Mouse (Mus musculus) stomach, embryonic 16.5 days (tissue): ENCODE measurements around the gene Ndst4. TPM values are rescaled to one million over a fixed set of nuclear protein-coding genes. Genes with fewer than 3 reads are reported as not detected.

ENCODE experiments used
- ATAC-seq: fragments of 200-750 bp; cut with Nextera tagmentation; 2 replicates; pipeline ENCODE4 v1.8.0; 2017; ENCODE audit warnings: moderate number of reproducible peaks, moderate TSS enrichment; ENCODE audit not compliant: insufficient read depth, low FRiP score
- H3K27ac ChIP-seq: fragments of 300-500 bp; sonication (generic); 2 replicates; pipeline ENCODE4 v1.5.1; 2014; ENCODE audit warnings: low read length
- H3K27me3 ChIP-seq: fragments of 300-500 bp; sonication (generic); 2 replicates; pipeline ENCODE4 v1.6.1; 2014; ENCODE audit warnings: low read length, control low read depth, mixed read lengths; ENCODE audit not compliant: control insufficient read depth, insufficient read depth
- H3K36me3 ChIP-seq: fragments of 300-500 bp; sonication (generic); 2 replicates; pipeline ENCODE4 v1.6.1; 2014; ENCODE audit warnings: low read length; ENCODE audit not compliant: control insufficient read depth, insufficient read depth
- H3K4me1 ChIP-seq: fragments of 300-500 bp; sonication (generic); 2 replicates; pipeline ENCODE4 v1.6.1; 2014; ENCODE audit warnings: low read length, control low read depth, mixed read lengths; ENCODE audit not compliant: control insufficient read depth, insufficient read depth
- H3K4me2 ChIP-seq: fragments of 300-500 bp; sonication (generic); 2 replicates; pipeline ENCODE4 v1.6.1; 2014; ENCODE audit warnings: low read depth, low read length, mixed read lengths
- H3K4me3 ChIP-seq: fragments of 300-500 bp; sonication (generic); replicated peaks from 2 replicates; pipeline ENCODE4 v1.5.1; 2014; ENCODE audit warnings: mild to moderate bottlenecking, low read length
- H3K9ac ChIP-seq: fragments of 300-500 bp; sonication (generic); 2 replicates; pipeline ENCODE4 v1.6.1; 2014; ENCODE audit warnings: low read length
- H3K9me3 ChIP-seq: fragments of 300-500 bp; sonication (generic); replicated peaks from 2 replicates; pipeline ENCODE4 v1.6.1; 2016; ENCODE audit warnings: low read length, control low read depth; ENCODE audit not compliant: control insufficient read depth
- WGBS: fragments of 180-500 bp; shearing (Covaris S2); extraction: QIAGEN DNeasy Blood & Tissue Kit; methylation state at CpG from one replicate; pipeline ENCODE4 v1.1.7; 2014; 5-methylcytosine and 5-hydroxymethylcytosine counted together
- polyA plus RNA-seq: library from polyadenylated mRNA; unstranded; fragments of >200 nt; fragmentation: Nextera tagmentation; extraction: Ambion mirVana; gene quantifications from 2 replicates; pipeline ENCODE4 v1.2.1, GENCODE M21; 2015

The Ndst4 gene
- polyA plus RNA-seq, 1 experiment from 2014 or later: 0.27 TPM

GRCm38 (mm10) chr3:125687601-125688000 lies 283.7 kb downstream of the Ndst4 start:
- Histone ChIP-seq H3K4me1 (no peaks in the 10 kb centered on the region), H3K4me3 (no peak overlapping the region), H3K4me2 (no peak overlapping the region), H3K9ac (no peak overlapping the region), H3K9me3 (no peaks in the 10 kb centered on the region), H3K27ac (no peak overlapping the region), H3K36me3 (no peaks in the 10 kb centered on the region), H3K27me3 (no peaks in the 10 kb centered on the region)
- no peak for ATAC-seq
- WGBS: 52% methylated on average over 2 of the region's 2 CpGs

DNA sequence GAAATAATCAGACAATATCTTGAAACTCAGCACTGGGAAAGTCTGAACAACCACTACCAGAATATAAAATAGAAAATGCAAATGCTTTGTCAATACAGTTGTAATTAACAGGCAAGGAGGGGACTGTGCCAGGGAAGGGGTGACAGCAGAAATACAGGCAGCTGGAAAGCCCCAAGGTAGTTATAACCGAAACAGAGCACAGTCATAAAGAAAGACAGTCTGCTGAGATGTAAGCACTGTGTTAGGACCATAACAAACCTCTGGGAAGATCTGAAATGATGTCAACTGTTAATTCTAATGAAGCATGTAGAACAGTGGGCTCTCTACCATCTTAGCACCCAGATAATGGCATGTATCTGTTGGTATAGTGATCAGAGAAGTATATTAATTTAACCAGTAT lies 287.1 kb downstream of the Ndst4 start:
- Histone ChIP-seq H3K27me3 (no peaks in the 10 kb centered on the region), H3K9me3 (no peaks in the 10 kb centered on the region), H3K4me2 (no peak overlapping the region), H3K4me3 (no peak overlapping the region), H3K4me1 (no peaks in the 10 kb centered on the region), H3K36me3 (no peaks in the 10 kb centered on the region), H3K9ac (no peak overlapping the region), H3K27ac (no peak overlapping the region)
- ATAC-seq: no peak
- 79% methylated on average over 1 of the region's 1 CpGs for WGBS

GRCm38 (mm10) chr3:125722953-125723352 lies 319.1 kb downstream of the Ndst4 start:
- Histone ChIP-seq H3K9me3 (no peaks in the 10 kb centered on the region), H3K4me2 (no peak overlapping the region), H3K4me1 (no peaks in the 10 kb centered on the region), H3K9ac (no peak overlapping the region), H3K27ac (no peak overlapping the region), H3K36me3 (no peaks in the 10 kb centered on the region), H3K4me3 (no peak overlapping the region), H3K27me3 (no peaks in the 10 kb centered on the region)
- no peak for ATAC-seq
- WGBS: 62% methylated on average over 2 of the region's 2 CpGs

GRCm38 (mm10) chr3:125734945-125735344 lies 331.1 kb downstream of the Ndst4 start:
- Histone ChIP-seq H3K36me3 (no peaks in the 10 kb centered on the region), H3K27ac (no peak overlapping the region), H3K9me3 (no peaks in the 10 kb centered on the region), H3K4me1 (no peaks in the 10 kb centered on the region), H3K9ac (no peak overlapping the region), H3K4me3 (no peak overlapping the region), H3K4me2 (no peak overlapping the region), H3K27me3 (no peaks in the 10 kb centered on the region)
- WGBS: 59% methylated on average over 2 of the region's 2 CpGs
- ATAC-seq: no peak

DNA sequence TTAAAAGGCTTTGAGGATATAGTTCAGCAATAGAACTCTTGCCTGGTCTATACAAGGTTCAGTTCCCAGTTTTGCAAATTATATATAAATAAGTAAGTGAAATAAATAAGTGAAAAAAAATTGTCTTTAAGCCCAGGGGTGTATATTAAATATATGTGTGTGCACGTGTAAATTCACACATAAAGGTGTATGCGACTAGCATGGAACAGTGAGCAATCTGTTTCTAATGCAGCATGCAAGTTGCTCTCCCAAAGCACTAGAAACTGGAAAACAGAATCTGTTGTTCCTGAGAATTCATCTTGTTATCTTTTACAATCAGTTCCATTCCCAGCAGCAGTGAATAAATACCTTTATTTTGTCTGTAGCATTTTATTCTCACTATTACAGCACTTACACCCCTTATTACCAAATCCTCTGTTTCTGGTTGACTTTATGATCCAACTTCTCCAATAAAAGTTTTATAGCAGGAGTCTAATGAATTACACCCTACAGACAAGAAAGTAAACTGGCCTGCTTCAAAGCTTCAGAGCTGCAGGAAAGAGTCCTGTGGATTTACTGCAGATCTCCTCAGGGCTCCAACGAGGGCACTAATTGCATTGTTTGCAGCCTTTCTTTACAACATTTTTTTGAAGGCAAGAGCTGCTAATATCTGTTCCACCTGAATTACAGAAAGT lies 340.7 kb downstream of the Ndst4 start:
- Histone ChIP-seq H3K9me3 (no peaks in the 10 kb centered on the region), H3K4me3 (no peak overlapping the region), H3K4me1 (no peaks in the 10 kb centered on the region), H3K27ac (no peak overlapping the region), H3K4me2 (no peak overlapping the region), H3K27me3 (no peaks in the 10 kb centered on the region), H3K36me3 (no peaks in the 10 kb centered on the region), H3K9ac (no peak overlapping the region)
- 69% methylated on average over 3 of the region's 3 CpGs for WGBS
- ATAC-seq: no peak

DNA sequence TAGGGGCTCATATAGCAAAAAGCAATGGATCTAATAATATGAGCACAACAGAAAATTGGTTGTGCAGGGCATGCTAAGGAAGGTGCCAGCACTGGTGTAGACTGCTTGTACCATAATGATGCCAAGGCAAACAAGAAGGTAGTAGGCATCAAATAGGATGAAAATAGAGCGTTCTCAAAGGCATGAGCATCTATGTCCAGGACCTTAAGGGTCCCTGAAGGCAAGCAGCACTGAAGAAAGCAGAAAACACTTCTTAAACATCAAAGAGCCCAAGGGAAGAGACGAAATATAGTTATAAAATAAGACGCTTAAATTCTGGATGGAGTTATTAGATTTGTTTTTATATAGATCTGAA lies 341.2 kb downstream of the Ndst4 start:
- ATAC-seq: no peak
- no peak overlapping the region for H3K27ac ChIP-seq
- H3K4me2 ChIP-seq: no peak overlapping the region
- no peak overlapping the region for H3K4me3 ChIP-seq
- no peaks in the 10 kb centered on the region for H3K9me3 ChIP-seq
- WGBS: 80% methylated on average over 3 of the region's 3 CpGs
- no peak overlapping the region for H3K9ac ChIP-seq
- no peaks in the 10 kb centered on the region for H3K27me3 ChIP-seq
- H3K36me3 ChIP-seq: no peaks in the 10 kb centered on the region
- H3K4me1 ChIP-seq: no peaks in the 10 kb centered on the region

GRCm38 (mm10) chr3:125746367-125746766 lies 342.5 kb downstream of the Ndst4 start:
- Histone ChIP-seq H3K9me3 (no peaks in the 10 kb centered on the region), H3K36me3 (no peaks in the 10 kb centered on the region)

GRCm38 (mm10) chr3:125756911-125757310 lies 353.0 kb downstream of the Ndst4 start:
- H3K36me3 ChIP-seq: no peaks in the 10 kb centered on the region
- no peaks in the 10 kb centered on the region for H3K27me3 ChIP-seq
- no peak overlapping the region for H3K27ac ChIP-seq
- ATAC-seq: no peak
- no peaks in the 10 kb centered on the region for H3K4me1 ChIP-seq
- WGBS: 79% methylated on average over 1 of the region's 1 CpGs
- no peaks in the 10 kb centered on the region for H3K9me3 ChIP-seq
- no peak overlapping the region for H3K4me2 ChIP-seq
- H3K9ac ChIP-seq: no peak overlapping the region
- H3K4me3 ChIP-seq: no peak overlapping the region

More at GRCm38 (mm10) chr3:125746367-125746766, 342.5 kb downstream of the Ndst4 start:
- Histone ChIP-seq H3K27me3 (no peaks in the 10 kb centered on the region), H3K4me1 (no peaks in the 10 kb centered on the region), H3K4me2 (no peak overlapping the region), H3K4me3 (no peak overlapping the region), H3K27ac (no peak overlapping the region), H3K9ac (no peak overlapping the region)
- ATAC-seq: no peak
- WGBS: 67% methylated on average over 3 of the region's 3 CpGs

GRCm38 (mm10) chr3:125760711-125761110 lies 356.8 kb downstream of the Ndst4 start:
- no peak for ATAC-seq
- no peak overlapping the region for H3K9ac ChIP-seq
- no peaks in the 10 kb centered on the region for H3K36me3 ChIP-seq
- H3K27me3 ChIP-seq: no peaks in the 10 kb centered on the region
- no peak overlapping the region for H3K4me2 ChIP-seq
- no peak overlapping the region for H3K27ac ChIP-seq
- no peaks in the 10 kb centered on the region for H3K9me3 ChIP-seq
- no peaks in the 10 kb centered on the region for H3K4me1 ChIP-seq
- H3K4me3 ChIP-seq: no peak overlapping the region
